ENCODE assay signal across 15 mouse cellular contexts in genomic region chr2:4222497-4222828, GRCm38 (mm10).
DNase-seq lines count a peak whose midpoint lies in the region; ATAC-seq and TF ChIP-seq lines count a peak whose summit lies in the region.
"Had no signal": no experiment of that assay in that cellular context is flagged by ENCODE, and none has a peak within 500 bp of the region (broad histone marks: within the 10 kb centered on the region; RNA-seq: fewer than 3 reads in every experiment).

No protein-coding gene starts in this region.

- H3K9me3 ChIP-seq in hindbrain, embryonic 10.5 days, result no peaks in the 10 kb centered on the region
- H3K9me3 ChIP-seq in hindbrain, embryonic 14.5 days (ENCODE audit: control insufficient read depth, low read length), result no peaks in the 10 kb centered on the region
- H3K9me3 ChIP-seq in embryonic facial prominence, embryonic 14.5 days (ENCODE audit: control insufficient read depth, low read length), result no peaks in the 10 kb centered on the region
- H3K9me3 ChIP-seq in forebrain, postnatal 0 days (ENCODE audit: low read length), result no peaks in the 10 kb centered on the region
- H3K9me3 ChIP-seq in midbrain, embryonic 13.5 days, result peaks cover 5% of the 10 kb centered on the region; the same call in 1 of the 2 replicates
- H3K9me3 ChIP-seq: stomach, embryonic 15.5 days had no signal

- peaks cover 18% of the 10 kb centered on the region for H3K4me1 ChIP-seq in hindbrain, embryonic 10.5 days (replicated peaks)
- H3K4me1 ChIP-seq in hindbrain, embryonic 14.5 days (replicated peaks; ENCODE audit: control insufficient read depth, insufficient read depth, low read length), result peaks cover 16% of the 10 kb centered on the region
- H3K4me1 ChIP-seq in embryonic facial prominence, embryonic 14.5 days (ENCODE audit: control insufficient read depth, insufficient read depth, low read length), result 0 out of 2 replicates have a peak, but pooled peaks cover 11% of the 10 kb centered on the region
- peaks cover 7% of the 10 kb centered on the region; the same call in 1 of the 2 replicates for H3K4me1 ChIP-seq in forebrain, postnatal 0 days (ENCODE audit: insufficient read depth)
- peaks cover 20% of the 10 kb centered on the region for H3K4me1 ChIP-seq in midbrain, embryonic 13.5 days (replicated peaks)
- H3K4me1 ChIP-seq: stomach, embryonic 15.5 days had no signal

- 0 out of 2 replicates have a peak overlapping the region, but pooled peaks have one; percentile 47 for H3K27ac ChIP-seq in hindbrain, embryonic 10.5 days
- H3K27ac ChIP-seq in hindbrain, embryonic 14.5 days, result no peak overlapping the region
- H3K27ac ChIP-seq in embryonic facial prominence, embryonic 14.5 days (replicated peaks; ENCODE audit: low read depth, low read length), result no peak overlapping the region
- H3K27ac ChIP-seq in forebrain, postnatal 0 days (ENCODE audit: low read depth, low read length), result no peak overlapping the region
- peak overlapping the region; percentile 16; the same call in 1 of the 2 replicates for H3K27ac ChIP-seq in midbrain, embryonic 13.5 days
- H3K27ac ChIP-seq: heart, adult 2 months; macrophage; stomach, embryonic 15.5 days had no signal

- no peak overlapping the region for H3K4me3 ChIP-seq in hindbrain, embryonic 10.5 days
- H3K4me3 ChIP-seq in hindbrain, embryonic 14.5 days (replicated peaks; ENCODE audit: low read length), result no peak overlapping the region
- H3K4me3 ChIP-seq in embryonic facial prominence, embryonic 14.5 days (ENCODE audit: low read depth, low read length), result no peak overlapping the region
- no peak overlapping the region for H3K4me3 ChIP-seq in forebrain, postnatal 0 days (ENCODE audit: low read depth, low read length)
- no peak overlapping the region for H3K4me3 ChIP-seq in midbrain, embryonic 13.5 days (replicated peaks)
- H3K4me3 ChIP-seq: heart, adult 2 months; stomach, embryonic 15.5 days had no signal

- intact Hi-C loops in heart, postnatal 36 days (cut with DNase I), result loop anchor here (1.0 to 5.0 kb wide), 5 partner anchors 75 to 640 kb away; no protein-coding TSS in a partner anchor

- no peaks in the 10 kb centered on the region for H3K36me3 ChIP-seq in hindbrain, embryonic 10.5 days
- no peaks in the 10 kb centered on the region for H3K36me3 ChIP-seq in hindbrain, embryonic 14.5 days (replicated peaks; ENCODE audit: control insufficient read depth, insufficient read depth)
- H3K36me3 ChIP-seq in embryonic facial prominence, embryonic 14.5 days (ENCODE audit: control insufficient read depth, insufficient read depth, low read length), result no peaks in the 10 kb centered on the region
- no peaks in the 10 kb centered on the region for H3K36me3 ChIP-seq in forebrain, postnatal 0 days (ENCODE audit: insufficient read depth)
- no peaks in the 10 kb centered on the region for H3K36me3 ChIP-seq in midbrain, embryonic 13.5 days
- H3K36me3 ChIP-seq: stomach, embryonic 15.5 days had no signal

- no peaks in the 10 kb centered on the region; the same call in 1 of the 2 replicates for H3K27me3 ChIP-seq in hindbrain, embryonic 10.5 days (ENCODE audit: insufficient read depth, poor library complexity, severe bottlenecking)
- H3K27me3 ChIP-seq in hindbrain, embryonic 14.5 days (ENCODE audit: control insufficient read depth, insufficient read depth, low read length), result no peaks in the 10 kb centered on the region
- H3K27me3 ChIP-seq in embryonic facial prominence, embryonic 14.5 days (replicated peaks; ENCODE audit: control insufficient read depth, insufficient read depth, low read length), result no peaks in the 10 kb centered on the region
- no peaks in the 10 kb centered on the region for H3K27me3 ChIP-seq in forebrain, postnatal 0 days (ENCODE audit: insufficient read depth, low read length)
- H3K27me3 ChIP-seq in midbrain, embryonic 13.5 days, result no peaks in the 10 kb centered on the region
- H3K27me3 ChIP-seq: stomach, embryonic 15.5 days had no signal

- no peak for TF ChIP-seq CTCF in forebrain, postnatal 0 days (IDR thresholded peaks at IDR 0.05; ENCODE audit: low read depth)

- H3K4me2 ChIP-seq in hindbrain, embryonic 14.5 days (replicated peaks), result no peak overlapping the region
- H3K4me2 ChIP-seq in embryonic facial prominence, embryonic 14.5 days (ENCODE audit: low read depth, low read length), result no peak overlapping the region
- no peak overlapping the region for H3K4me2 ChIP-seq in forebrain, postnatal 0 days (ENCODE audit: low read depth)
- H3K4me2 ChIP-seq in midbrain, embryonic 13.5 days (replicated peaks), result no peak overlapping the region
- H3K4me2 ChIP-seq: stomach, embryonic 15.5 days had no signal

- ATAC-seq in hindbrain, embryonic 14.5 days (ENCODE audit: low FRiP score), result no peak; the same call in 1 of the 2 replicates
- ATAC-seq in embryonic facial prominence, embryonic 14.5 days (ENCODE audit: low read depth), result peak; percentile 20; the same call in 1 of the 2 replicates
- ATAC-seq in forebrain, postnatal 0 days, result peak; percentile 23; the same call in 1 of the 2 replicates
- peak; percentile 57; the same call in 1 of the 2 replicates for ATAC-seq in midbrain, embryonic 13.5 days
- ATAC-seq: inflammation-experienced regulatory T-cells, adult 6 months had no signal

- DNase-seq in hindbrain, embryonic 10.5 days (ENCODE audit: low spot score), result no peak
- no peak for DNase-seq in hindbrain, embryonic 14.5 days (ENCODE audit: low spot score)
- no peak for DNase-seq in embryonic facial prominence, embryonic 14.5 days (ENCODE audit: low spot score)
- no peak for DNase-seq in forebrain, postnatal 0 days
- no peak for DNase-seq in adrenal gland, postnatal 25 days
- no peak for DNase-seq in heart, postnatal 36 days
- DNase-seq in cerebellum, adult 18-20 months, result no peak
- DNase-seq: gastrocnemius, postnatal 14 days; kidney, adult 8-10 months; spleen, adult 18-20 months had no signal

- H3K9ac ChIP-seq in hindbrain, embryonic 14.5 days, result no peak overlapping the region
- no peak overlapping the region for H3K9ac ChIP-seq in embryonic facial prominence, embryonic 14.5 days (ENCODE audit: low read depth, low read length)
- H3K9ac ChIP-seq in forebrain, postnatal 0 days, result no peak overlapping the region
- H3K9ac ChIP-seq in midbrain, embryonic 13.5 days (replicated peaks), result no peak overlapping the region
- H3K9ac ChIP-seq: stomach, embryonic 15.5 days had no signal

- 4% methylated on average over 1 of the region's 1 CpGs for WGBS in hindbrain, embryonic 10.5 days
- 5% methylated on average over 1 of the region's 1 CpGs for WGBS in hindbrain, embryonic 14.5 days
- WGBS in embryonic facial prominence, embryonic 14.5 days, result 3% methylated on average over 1 of the region's 1 CpGs
- 0% methylated on average over 1 of the region's 1 CpGs for WGBS in forebrain, postnatal 0 days
- 0% methylated on average over 1 of the region's 1 CpGs for WGBS in midbrain, embryonic 13.5 days

Comparison
In these comparisons a context has a peak if more than half of its experiments do, and no peak if none do; other contexts are left out.
1. H3K27ac ChIP-seq: peak in hindbrain, embryonic 10.5 days (single experiment) and midbrain, embryonic 13.5 days (single experiment); none in hindbrain, embryonic 14.5 days (single experiment), embryonic facial prominence, embryonic 14.5 days (single experiment) and forebrain, postnatal 0 days (single experiment).